Mouse (Mus musculus) neural tube, embryonic 10.5 days (tissue): ENCODE measurements around the gene Dlg1.
A peak's percentile ranks its signal among the peaks of the same experiment; 100 is the strongest.

Experiments
- DNase-seq: peaks from one replicate; pipeline ENCODE4 v3.0.0-alpha.2; 2017; ENCODE audit warnings: low spot score; ENCODE audit errors: extremely low spot score

Gene Dlg1

DNA sequence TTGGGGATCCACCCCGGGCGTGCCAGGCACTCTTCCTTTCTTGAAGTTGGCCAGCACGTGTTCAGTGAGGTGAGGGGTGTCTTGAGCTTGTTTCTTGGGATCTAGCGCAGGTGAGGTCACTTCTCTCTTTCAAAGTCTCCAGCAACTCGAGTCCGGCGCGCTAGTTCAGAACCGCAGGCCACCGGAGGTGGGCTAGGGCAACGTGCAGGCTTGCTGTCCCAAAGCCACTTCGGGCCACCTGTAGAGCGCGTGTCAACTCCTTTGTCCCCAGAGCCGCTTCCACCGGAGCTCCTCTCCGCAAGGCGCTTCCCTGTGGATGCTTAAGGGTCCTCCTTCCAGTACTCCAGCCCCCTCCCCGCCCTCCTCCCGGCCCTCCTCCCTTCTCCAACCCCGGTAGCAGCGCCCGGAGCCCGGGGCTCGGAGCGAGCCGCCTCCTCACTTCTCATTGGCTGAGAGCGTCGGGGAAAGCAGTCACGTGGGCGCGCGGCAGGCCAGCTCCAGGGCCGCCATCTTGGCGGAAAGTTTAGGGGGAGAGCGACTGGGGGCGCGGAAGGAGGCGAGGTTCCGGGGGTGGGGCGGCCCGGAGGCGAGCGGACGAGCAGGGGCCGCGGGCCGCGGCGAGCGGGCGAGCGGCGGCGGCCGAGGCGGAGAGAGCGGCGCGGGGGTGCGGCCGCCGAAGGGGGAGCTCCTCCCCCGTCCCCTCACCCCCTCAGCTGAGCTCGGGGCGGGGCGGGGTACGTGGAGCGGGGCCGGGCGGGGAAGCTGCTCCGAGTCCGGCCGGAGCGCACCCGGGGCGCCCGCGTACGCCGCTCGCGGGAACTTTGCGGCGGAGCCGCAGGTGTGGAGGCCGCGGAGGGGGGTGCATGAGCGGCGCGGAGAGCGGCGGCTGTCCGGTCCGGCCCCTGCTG, at the start of gene Dlg1:
Gene Dlg1 (plus strand): TSS at position 65 of the 908 bp plus-strand sequence.
- peak; percentile 93 for DNase-seq

- no peak for DNase-seq
These were observed 46.9 kb upstream of the Dlg1 start for GRCm38 (mm10) chr16:31616382-31616781.

GRCm38 (mm10) chr16:31617128-31617527, 46.1 kb upstream of the Dlg1 start:
- DNase-seq = no peak

- peak; percentile 70 for DNase-seq
These were observed 45.3 kb upstream of the Dlg1 start for GRCm38 (mm10) chr16:31617823-31618371.

- DNase-seq = no peak
These were observed 44.6 kb upstream of the Dlg1 start for GRCm38 (mm10) chr16:31618671-31619070.

DNA sequence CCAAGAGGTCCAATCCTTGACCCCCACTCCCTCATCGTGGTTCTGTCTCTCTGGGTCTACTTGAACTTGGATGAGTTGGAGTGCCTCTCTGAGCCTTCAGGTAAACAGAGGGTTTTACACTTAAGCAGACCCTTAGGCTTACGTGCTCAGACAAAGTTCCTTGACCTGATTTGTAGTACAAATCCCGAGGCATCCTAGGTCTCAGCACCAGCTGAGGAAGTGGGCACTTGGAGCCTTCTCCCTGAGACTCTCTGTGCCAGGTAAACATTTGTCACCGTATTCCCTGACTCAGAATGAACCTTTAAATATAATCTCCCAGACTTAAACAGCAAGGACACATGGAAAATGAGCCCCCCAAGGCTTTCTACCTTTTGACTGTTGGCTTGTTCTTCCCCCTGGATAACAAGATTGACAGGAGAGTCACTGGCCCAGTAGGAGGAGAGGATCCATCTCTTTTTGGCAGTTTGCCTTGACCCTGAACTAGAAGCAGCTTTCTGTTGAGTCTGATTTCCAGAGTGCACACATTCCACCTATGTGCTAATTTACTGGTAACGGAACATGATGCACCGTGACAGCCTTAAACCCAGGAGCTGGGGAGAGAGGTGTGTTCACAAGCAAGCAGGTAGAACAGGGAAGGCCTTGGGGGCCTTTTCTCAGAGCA, 43.4 kb upstream of the Dlg1 start:
- no peak for DNase-seq

GRCm38 (mm10) chr16:31622356-31622755, 40.9 kb upstream of the Dlg1 start:
- DNase-seq = no peak

DNA sequence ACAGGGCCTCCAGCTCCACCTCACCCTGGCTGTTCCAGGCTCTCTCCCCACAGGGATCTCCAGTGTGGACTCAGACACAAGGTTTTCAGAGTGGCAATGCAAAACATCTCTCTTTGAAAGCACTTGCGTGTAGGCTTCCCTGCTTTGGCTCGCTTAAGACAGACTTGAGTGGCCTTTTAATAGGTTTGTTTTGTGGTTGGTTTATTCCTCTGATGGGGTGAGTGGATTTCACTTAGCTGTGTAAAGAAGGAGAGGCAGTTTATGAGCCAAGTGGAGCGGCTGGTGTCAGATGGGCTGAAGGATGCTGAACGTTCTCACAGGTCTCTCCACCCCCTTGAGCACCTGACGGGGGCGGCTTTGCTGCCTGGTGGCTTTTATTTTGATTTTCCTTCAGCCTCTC, 40.1 kb upstream of the Dlg1 start:
- DNase-seq = no peak

GRCm38 (mm10) chr16:31624749-31625148, 38.5 kb upstream of the Dlg1 start:
- DNase-seq = no peak

- DNase-seq = no peak
These were observed 36.9 kb upstream of the Dlg1 start for GRCm38 (mm10) chr16:31626331-31626730.

GRCm38 (mm10) chr16:31630381-31630780, 32.9 kb upstream of the Dlg1 start:
- no peak for DNase-seq

GRCm38 (mm10) chr16:31631046-31631445, 32.2 kb upstream of the Dlg1 start:
- no peak for DNase-seq

DNA sequence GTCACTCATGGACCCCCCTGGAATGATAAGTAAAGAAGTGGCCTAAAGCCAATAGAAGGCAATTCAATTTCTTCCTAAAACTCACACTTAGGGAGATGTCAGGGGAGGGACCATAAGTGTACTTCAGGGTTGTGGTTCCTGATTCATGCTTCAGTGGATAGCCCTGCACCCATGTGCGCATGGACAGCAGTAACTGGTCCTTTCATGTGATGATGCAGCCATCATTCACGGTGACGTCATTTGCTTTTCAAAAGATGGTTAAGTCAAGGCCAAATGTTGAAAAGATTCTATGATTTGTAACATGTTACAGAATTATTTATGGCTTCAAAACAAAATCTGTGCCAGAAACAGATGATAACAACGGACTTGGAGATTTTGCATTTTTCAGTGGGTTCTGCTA, 28.9 kb upstream of the Dlg1 start:
- no peak for DNase-seq

DNA sequence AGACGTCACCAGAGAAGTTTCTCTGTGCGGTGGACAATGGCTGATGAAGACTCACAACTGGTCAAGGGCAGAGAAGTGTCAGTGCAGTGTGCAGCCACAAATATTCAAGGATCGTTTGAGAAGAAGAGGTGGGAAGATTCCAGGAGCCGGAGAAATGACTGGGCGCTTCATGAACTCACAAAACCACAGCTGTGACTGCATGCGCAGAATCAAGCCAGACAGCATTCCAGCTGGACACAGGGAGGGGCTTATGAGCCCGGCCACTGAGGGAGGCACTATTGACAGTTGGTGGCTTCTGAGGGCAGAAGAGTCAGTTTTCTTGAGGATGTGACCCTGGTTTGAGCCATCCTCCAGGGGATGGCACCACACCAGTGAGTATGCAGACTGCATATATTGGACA, 24.9 kb upstream of the Dlg1 start:
- DNase-seq = no peak

DNA sequence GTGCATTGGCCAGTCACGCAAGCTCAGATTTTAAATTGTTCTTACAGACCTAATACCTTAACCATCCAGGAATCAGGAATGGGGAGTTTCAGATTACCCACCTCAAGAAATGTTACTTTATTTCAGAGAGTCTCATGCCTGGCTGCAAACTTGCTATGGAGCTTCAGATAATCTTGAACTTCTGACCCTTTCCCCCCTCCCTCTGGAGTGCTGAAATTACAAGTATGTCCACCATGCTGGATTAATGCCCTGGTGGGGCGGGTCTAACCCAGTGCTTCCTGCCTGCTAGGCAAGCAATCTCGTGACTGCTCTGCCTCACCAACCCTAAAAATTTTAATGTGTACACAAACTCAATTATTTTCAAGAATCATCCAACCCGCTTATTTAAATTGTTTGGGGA, 23.3 kb upstream of the Dlg1 start:
- no peak for DNase-seq

DNA sequence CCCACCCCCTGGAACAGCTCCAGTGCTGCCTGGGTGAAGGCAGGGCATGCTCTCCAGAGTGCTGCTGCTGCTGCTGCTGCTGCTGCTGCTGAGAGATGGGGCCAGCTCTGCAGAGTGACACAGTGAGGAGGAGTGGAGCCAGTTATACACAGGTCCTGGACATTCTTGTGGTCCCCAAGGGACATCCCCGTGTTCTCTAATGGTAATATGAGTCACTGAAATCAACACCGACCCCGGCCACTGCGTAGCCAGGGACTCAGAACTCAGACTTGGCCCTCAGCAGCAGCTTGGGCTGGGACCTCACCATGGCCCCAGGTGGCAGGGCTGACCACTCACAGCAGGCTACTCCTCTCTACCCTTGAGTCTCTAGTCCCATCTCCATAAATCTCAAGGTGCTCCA, 21.5 kb upstream of the Dlg1 start:
- DNase-seq = no peak

DNA sequence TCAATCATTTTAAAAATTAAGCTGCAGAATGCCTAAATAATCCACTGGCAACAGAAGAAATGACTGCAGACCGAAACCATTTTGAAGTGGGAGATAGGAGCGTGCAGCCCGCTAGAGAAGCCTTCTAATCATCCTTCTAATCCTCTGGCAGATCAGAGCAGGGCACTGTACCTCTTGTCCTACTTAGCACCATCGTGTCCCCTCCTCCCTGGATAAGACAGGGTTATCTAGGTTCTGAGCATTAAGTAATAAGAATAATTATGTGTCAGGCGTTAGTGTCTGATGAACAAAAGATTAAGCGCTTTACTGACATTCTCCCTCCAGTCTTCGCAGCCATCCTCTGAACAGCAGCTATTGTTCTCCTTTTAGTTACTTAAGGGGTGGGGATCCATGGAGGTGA, 16.0 kb upstream of the Dlg1 start:
- no peak for DNase-seq

GRCm38 (mm10) chr16:31650788-31651187, 12.5 kb upstream of the Dlg1 start:
- DNase-seq = no peak

GRCm38 (mm10) chr16:31651541-31651940, 11.7 kb upstream of the Dlg1 start:
- no peak for DNase-seq

- DNase-seq = no peak
These were observed 11.0 kb upstream of the Dlg1 start for GRCm38 (mm10) chr16:31652115-31652843.

- no peak for DNase-seq
These were observed 9.6 kb upstream of the Dlg1 start for GRCm38 (mm10) chr16:31653616-31654015.

GRCm38 (mm10) chr16:31654021-31654420, 9.2 kb upstream of the Dlg1 start:
- no peak for DNase-seq
